Mouse (Mus musculus): Measurements from ENCODE around the gene Bglap3. TPM values are rescaled to one million over a fixed set of nuclear protein-coding genes. Genes with fewer than 3 reads are reported as not detected.
"Not testable (repeated sequence)": the region's sequence is repeated elsewhere in the genome, so short reads cannot be mapped to it uniquely, and the experiment has no call there.

Bglap3 gene
- polyA plus RNA-seq, 1 experiment from 2014 or later = not detected

- H3K9ac ChIP-seq (replicated peaks); ATAC-seq; H3K4me2 ChIP-seq (replicated peaks); H3K36me3 ChIP-seq; H3K27ac ChIP-seq; H3K4me3 ChIP-seq (replicated peaks); H3K4me1 ChIP-seq (replicated peaks): not testable (repeated sequence)
- Histone ChIP-seq H3K27me3 (peaks cover 26% of the 10 kb centered on the region), H3K9me3 (peaks cover 11% of the 10 kb centered on the region)
- WGBS = 89% methylated on average over 7 of the region's 7 CpGs
These were observed 4.0 kb downstream of the Bglap3 start for GRCm38 (mm10) chr3:88368511-88368910.

- not testable (repeated sequence) for H3K4me2 ChIP-seq (replicated peaks); H3K4me3 ChIP-seq (replicated peaks); H3K27ac ChIP-seq; H3K36me3 ChIP-seq; H3K9ac ChIP-seq (replicated peaks); H3K4me1 ChIP-seq (replicated peaks)
- peak; percentile 68 for ATAC-seq
- Histone ChIP-seq H3K27me3 (peaks cover 26% of the 10 kb centered on the region), H3K9me3 (peaks cover 11% of the 10 kb centered on the region)
- WGBS = 46% methylated on average over 3 of the region's 7 CpGs
These were observed 5.0 kb downstream of the Bglap3 start for GRCm38 (mm10) chr3:88367517-88367916.

DNA sequence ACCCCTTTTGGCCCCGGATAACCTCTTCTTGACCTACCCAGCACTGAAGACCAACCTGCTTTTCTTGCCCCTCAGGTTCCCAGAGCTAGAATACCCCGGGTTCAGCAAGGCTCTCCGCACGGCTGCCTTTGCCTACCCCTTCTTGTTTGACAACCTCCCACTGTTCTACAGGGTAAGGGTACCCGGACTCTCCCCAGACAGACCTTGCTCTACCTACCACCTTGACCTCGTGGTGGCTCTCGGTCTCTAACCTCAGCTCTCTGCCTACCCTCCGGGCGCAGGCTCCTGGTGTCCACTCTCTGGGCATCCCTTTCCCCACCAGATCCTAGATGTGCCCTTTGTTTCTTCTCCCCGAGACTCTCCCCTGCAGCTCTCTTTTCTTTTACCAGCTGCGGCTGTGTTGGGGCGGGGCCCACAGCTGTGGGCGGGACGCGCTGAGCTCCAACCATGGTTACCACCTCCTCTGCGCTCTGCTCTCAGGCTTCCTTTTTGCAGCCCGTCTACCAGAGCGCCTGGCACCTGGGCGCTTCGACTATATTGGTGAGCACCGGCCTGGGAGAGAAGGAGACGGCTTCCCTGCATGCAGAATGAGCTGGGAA is 5.6 kb downstream of the Bglap3 start:
- 0 out of 2 replicates have a peak overlapping the region, but pooled peaks have one; percentile 32 for H3K9ac ChIP-seq (replicated peaks)
- WGBS = under 1% methylated on average over 21 of the region's 22 CpGs
- H3K4me2 ChIP-seq (replicated peaks) = peak overlapping the region; percentile 46
- H3K27me3 ChIP-seq = peaks cover 26% of the 10 kb centered on the region
- H3K9me3 ChIP-seq = peaks cover 11% of the 10 kb centered on the region
- peak overlapping the region; percentile 25 for H3K4me3 ChIP-seq (replicated peaks)
- peaks cover 16% of the 10 kb centered on the region for H3K36me3 ChIP-seq
- H3K27ac ChIP-seq = 0 out of 2 replicates have a peak overlapping the region, but pooled peaks have one; percentile 47
- peak; percentile 87 for ATAC-seq
- H3K4me1 ChIP-seq (replicated peaks) = not testable (repeated sequence)

DNA sequence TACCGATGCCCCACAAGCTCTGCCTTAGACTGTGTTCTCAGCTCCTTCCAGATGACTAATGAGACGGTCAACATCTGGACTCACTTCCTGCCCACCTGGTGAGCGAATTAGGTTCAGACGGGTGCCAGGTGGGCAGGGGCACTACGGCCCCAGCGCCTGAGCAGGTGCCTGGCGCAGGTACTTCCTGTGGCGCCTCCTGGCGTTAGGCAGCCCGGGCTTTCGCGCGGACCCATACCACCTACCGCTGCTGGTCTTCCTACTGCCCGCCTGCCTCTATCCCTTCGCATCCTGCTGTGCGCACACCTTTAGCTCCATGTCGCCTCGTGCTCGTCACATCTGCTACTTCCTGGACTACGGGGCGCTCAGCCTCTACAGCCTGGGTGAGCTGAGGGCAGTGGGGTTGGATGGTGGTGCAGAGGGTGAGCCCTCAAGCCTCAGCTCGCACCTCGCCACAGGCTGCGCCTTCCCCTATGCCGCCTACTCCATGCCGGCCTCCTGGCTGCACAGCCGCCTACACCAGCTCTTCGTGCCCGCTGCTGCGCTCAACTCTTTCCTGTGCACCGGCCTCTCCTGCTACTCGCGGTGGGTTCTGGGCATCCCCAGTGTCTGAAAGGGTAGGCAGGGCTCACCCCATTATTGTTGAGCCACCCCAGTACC is 6.7 kb downstream of the Bglap3 start:
- Histone ChIP-seq H3K4me1 (replicated peaks) (0 out of 2 replicates have a peak, but pooled peaks cover 3% of the 10 kb centered on the region), H3K27ac (no peak overlapping the region), H3K4me2 (replicated peaks) (no peak overlapping the region), H3K27me3 (peaks cover 26% of the 10 kb centered on the region), H3K9ac (replicated peaks) (no peak overlapping the region), H3K4me3 (replicated peaks) (no peak overlapping the region), H3K9me3 (peaks cover 11% of the 10 kb centered on the region), H3K36me3 (peaks cover 27% of the 10 kb centered on the region)
- ATAC-seq = no peak
- 41% methylated on average over 34 of the region's 34 CpGs for WGBS

DNA sequence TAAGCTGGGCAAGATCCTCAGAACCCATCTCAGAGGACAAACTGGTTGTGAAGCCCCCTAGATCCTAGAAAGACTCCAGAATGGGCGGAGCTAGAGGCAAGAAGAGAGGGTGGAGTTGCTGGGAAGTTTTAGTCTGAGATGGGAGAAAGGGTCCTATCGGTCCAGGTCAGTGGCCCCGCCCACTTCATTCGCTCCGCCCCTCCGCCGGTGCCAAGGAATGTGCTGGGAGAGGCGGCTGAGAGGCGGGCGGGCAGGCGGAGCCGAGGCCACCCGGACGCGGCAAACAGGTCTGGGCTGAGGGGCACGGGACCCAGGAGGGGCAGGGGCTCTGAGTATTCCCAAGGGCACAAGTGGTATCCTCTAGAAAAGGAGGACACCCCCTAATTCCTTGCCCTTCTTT is 8.2 kb downstream of the Bglap3 start, which contains the start of gene Paqr6:
Gene Paqr6, plus strand, starts transcription at position 248 of the 400 bp plus-strand sequence.
- Histone ChIP-seq H3K36me3 (peaks cover 42% of the 10 kb centered on the region), H3K4me2 (replicated peaks) (0 out of 2 replicates have a peak within 1 kb of the TSS, but pooled peaks have one; percentile 5), H3K27ac (no peak within 1 kb of the TSS), H3K4me3 (replicated peaks) (no peak within 1 kb of the TSS), H3K9ac (replicated peaks) (no peak within 1 kb of the TSS), H3K4me1 (replicated peaks) (0 out of 2 replicates have a peak, but pooled peaks cover 9% of the 10 kb centered on the region), H3K27me3 (peaks cover 26% of the 10 kb centered on the region), H3K9me3 (no peaks in the 10 kb centered on the region)
- 5% methylated on average over 16 of the region's 16 CpGs for WGBS
- no peak for ATAC-seq

DNA sequence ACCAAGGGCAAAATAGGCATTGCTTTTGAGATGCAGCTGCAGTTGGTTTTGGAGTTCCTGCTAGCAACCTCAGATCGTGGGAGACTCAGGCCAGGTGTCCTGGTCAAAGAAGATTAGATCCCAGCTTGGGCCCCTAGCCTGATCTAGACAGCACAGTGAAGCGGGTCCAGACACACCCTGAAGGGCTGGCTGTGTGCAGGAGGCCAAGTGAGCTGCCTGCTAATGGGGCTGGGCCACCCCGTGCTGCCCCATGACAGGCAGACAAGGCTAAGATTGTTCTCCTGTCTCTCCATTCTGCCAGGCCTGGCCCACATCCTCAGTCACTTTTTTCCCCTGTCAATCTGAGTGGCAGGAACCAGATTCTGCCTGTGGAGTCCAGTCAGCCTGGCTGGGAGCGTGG is 8.8 kb downstream of the Bglap3 start:
- Histone ChIP-seq H3K27ac (no peak overlapping the region), H3K9me3 (no peaks in the 10 kb centered on the region), H3K4me3 (replicated peaks) (no peak overlapping the region), H3K36me3 (peaks cover 48% of the 10 kb centered on the region), H3K27me3 (peaks cover 26% of the 10 kb centered on the region), H3K4me2 (replicated peaks) (no peak overlapping the region), H3K4me1 (replicated peaks) (0 out of 2 replicates have a peak, but pooled peaks cover 12% of the 10 kb centered on the region), H3K9ac (replicated peaks) (no peak overlapping the region)
- no peak for ATAC-seq
- WGBS = 61% methylated on average over 4 of the region's 4 CpGs

DNA sequence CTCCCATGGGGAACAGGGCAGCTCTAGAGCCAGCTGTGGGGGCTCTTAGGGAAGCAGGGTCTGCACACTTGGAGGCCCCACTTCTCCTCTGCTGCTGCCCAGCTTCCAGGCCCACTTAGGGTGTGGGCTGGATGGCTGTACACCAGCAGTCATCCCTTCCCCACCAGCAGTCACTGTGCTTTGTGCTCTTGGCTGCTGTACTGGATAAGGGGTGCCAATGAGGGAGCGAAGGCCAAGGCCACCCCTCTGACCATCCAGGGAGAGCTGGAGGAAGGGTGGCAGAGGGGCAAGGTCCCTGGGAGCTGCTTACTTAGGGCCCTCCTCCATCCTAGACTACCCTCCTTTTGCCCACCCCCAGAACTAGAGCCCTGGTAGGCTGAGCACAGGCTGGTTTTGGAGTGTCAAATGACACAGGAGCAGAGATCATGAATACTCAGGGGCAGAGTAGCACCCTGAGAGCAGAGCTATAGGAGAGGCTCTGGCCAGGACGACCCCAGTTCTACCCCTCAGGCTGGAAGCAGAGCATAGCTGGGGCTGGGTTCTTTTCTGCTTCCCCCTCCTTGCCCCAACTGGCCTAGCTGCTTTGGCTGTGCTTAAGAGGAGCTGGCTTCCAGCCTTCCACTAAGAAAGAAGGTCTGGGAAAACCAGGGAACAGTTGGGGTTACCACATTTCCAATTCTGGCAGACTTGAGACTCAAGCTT is 10.8 kb downstream of the Bglap3 start:
- peaks cover 67% of the 10 kb centered on the region for H3K36me3 ChIP-seq
- H3K4me3 ChIP-seq (replicated peaks) = no peak overlapping the region
- no peak for ATAC-seq

GRCm38 (mm10) chr3:88361096-88361495 is 11.4 kb downstream of the Bglap3 start:
- H3K4me2 ChIP-seq (replicated peaks) = no peak overlapping the region
- H3K9me3 ChIP-seq = no peaks in the 10 kb centered on the region
- H3K4me3 ChIP-seq (replicated peaks) = no peak overlapping the region
- H3K4me1 ChIP-seq (replicated peaks) = 0 out of 2 replicates have a peak, but pooled peaks cover 11% of the 10 kb centered on the region
- no peak overlapping the region for H3K27ac ChIP-seq
- H3K27me3 ChIP-seq = peaks cover 25% of the 10 kb centered on the region
- ATAC-seq = no peak
- 82% methylated on average over 6 of the region's 6 CpGs for WGBS
- no peak overlapping the region for H3K9ac ChIP-seq (replicated peaks)
- peaks cover 74% of the 10 kb centered on the region for H3K36me3 ChIP-seq

More for the DNA sequence above, 10.8 kb downstream of the Bglap3 start:
- 89% methylated on average over 2 of the region's 2 CpGs for WGBS
- H3K9me3 ChIP-seq = no peaks in the 10 kb centered on the region
- 0 out of 2 replicates have a peak, but pooled peaks cover 12% of the 10 kb centered on the region for H3K4me1 ChIP-seq (replicated peaks)
- H3K27me3 ChIP-seq = peaks cover 26% of the 10 kb centered on the region
- no peak overlapping the region for H3K9ac ChIP-seq (replicated peaks)
- no peak overlapping the region for H3K4me2 ChIP-seq (replicated peaks)
- H3K27ac ChIP-seq = no peak overlapping the region

GRCm38 (mm10) chr3:88359989-88360388 is 12.6 kb downstream of the Bglap3 start:
- no peak for ATAC-seq
- no peaks in the 10 kb centered on the region for H3K9me3 ChIP-seq
- 0 out of 2 replicates have a peak, but pooled peaks cover 9% of the 10 kb centered on the region for H3K4me1 ChIP-seq (replicated peaks)
- WGBS = 78% methylated on average over 3 of the region's 3 CpGs
- H3K4me2 ChIP-seq (replicated peaks) = no peak overlapping the region
- H3K27me3 ChIP-seq = peaks cover 13% of the 10 kb centered on the region
- H3K36me3 ChIP-seq = peaks cover 85% of the 10 kb centered on the region
- H3K4me3 ChIP-seq (replicated peaks) = no peak overlapping the region
- no peak overlapping the region for H3K27ac ChIP-seq
- no peak overlapping the region for H3K9ac ChIP-seq (replicated peaks)

DNA sequence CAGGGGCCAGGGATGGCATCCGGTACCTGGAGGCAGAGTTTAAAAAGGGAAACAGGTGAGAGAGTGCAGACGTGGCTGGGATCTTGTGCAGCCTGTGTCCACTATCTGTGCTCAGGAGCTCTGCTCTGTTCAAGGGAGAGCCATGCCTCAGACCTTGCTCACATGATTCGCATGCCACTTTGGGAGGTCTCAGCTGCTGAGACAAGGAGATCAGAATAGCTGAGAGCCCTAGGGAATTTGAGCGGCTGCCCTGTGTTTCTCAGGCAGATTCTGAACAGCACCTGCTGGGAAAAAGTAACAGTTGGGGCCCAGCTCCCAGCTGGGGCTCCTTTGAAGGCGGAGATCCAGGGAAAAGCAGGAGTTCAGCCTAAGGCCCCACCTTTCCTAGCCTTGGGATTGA is 13.0 kb downstream of the Bglap3 start:
- H3K36me3 ChIP-seq = peaks cover 89% of the 10 kb centered on the region
- ATAC-seq = no peak
- 0 out of 2 replicates have a peak, but pooled peaks cover 9% of the 10 kb centered on the region for H3K4me1 ChIP-seq (replicated peaks)
- H3K27ac ChIP-seq = no peak overlapping the region
- H3K9ac ChIP-seq (replicated peaks) = no peak overlapping the region
- peaks cover 9% of the 10 kb centered on the region for H3K27me3 ChIP-seq
- no peak overlapping the region for H3K4me2 ChIP-seq (replicated peaks)
- no peaks in the 10 kb centered on the region for H3K9me3 ChIP-seq
- H3K4me3 ChIP-seq (replicated peaks) = no peak overlapping the region
- WGBS = 63% methylated on average over 5 of the region's 5 CpGs

- no peaks in the 10 kb centered on the region for H3K9me3 ChIP-seq
- H3K27me3 ChIP-seq = no peaks in the 10 kb centered on the region
- H3K27ac ChIP-seq = no peak overlapping the region
- peaks cover 100% of the 10 kb centered on the region for H3K36me3 ChIP-seq
- ATAC-seq = no peak
- H3K9ac ChIP-seq (replicated peaks) = no peak overlapping the region
- H3K4me1 ChIP-seq (replicated peaks) = 0 out of 2 replicates have a peak, but pooled peaks cover 6% of the 10 kb centered on the region
- no peak overlapping the region for H3K4me2 ChIP-seq (replicated peaks)
- no peak overlapping the region for H3K4me3 ChIP-seq (replicated peaks)
- WGBS = 90% methylated on average over 8 of the region's 8 CpGs
These were observed 18.0 kb downstream of the Bglap3 start for GRCm38 (mm10) chr3:88354396-88355165.

Measured in midbrain, embryonic 13.5 days (tissue).